Mouse (Mus musculus): ENCODE data around the gene Slc5a5. TPM values are rescaled to one million over a fixed set of nuclear protein-coding genes. Genes with fewer than 3 reads are reported as not detected.

The Slc5a5 gene
- under 1 TPM in 1 of 2 experiments, not detected in 1; 0.07 TPM for total RNA-seq (2021)
- long read RNA-seq, experiment 1, partial matches to known transcripts, result 1 of 1 reads
- long read RNA-seq, experiment 1, other reads (novel, unspliced or antisense), result 0 of 1 reads
- long read RNA-seq, experiment 2, result 0 reads

- DNase-seq (ENCODE audit: low spot score), result no peak
Measured at GRCm38 (mm10) chr8:70892022-70892895, at the start of gene Slc5a5. TSS of gene Slc5a5 (minus strand) at chr8:70892757.

DNA sequence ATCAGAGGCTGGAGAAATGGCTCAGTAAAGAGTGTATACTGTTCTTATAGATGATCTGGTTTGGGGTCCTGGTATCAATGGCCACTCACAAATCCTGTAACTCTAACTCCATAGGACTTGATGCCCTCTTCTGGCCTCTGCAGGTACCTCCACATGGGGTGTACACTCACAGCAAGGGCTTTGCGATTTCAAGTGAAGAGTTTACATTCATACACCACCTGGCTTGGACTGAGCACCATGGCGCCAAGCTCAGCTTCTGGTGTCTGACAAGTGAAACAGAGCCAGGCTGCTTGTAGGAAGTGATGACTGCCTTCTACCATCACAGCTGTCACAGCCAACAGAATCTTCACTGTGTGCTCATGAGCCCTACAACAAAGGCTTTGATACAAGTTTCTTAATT, 48.9 kb upstream of the Slc5a5 start:
- no peak for DNase-seq (ENCODE audit: low spot score)

DNA sequence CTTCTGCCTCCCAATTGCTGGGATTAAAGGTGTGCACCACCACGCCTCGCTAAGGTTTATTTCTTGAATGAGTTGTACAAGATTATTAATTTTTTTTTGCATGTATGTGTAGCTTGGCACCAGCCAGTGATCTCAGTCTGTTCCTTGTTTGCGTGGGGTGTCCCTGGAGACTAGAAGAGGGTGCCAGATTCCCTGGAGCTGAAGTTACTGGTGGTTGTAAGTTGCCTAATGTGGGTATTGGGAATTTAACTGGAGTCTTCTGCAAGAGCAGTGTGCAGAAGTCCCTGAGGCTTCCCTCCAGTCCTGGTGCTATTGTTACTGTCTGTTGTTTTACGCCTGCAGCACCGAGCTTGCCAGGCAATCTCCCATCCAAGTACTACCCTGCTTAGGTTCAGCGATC, 44.6 kb upstream of the Slc5a5 start:
- no peak for DNase-seq (ENCODE audit: low spot score)

- DNase-seq (ENCODE audit: low spot score), result no peak
Measured at GRCm38 (mm10) chr8:70934786-70935185, 42.2 kb upstream of the Slc5a5 start.

- DNase-seq (ENCODE audit: low spot score), result no peak
Measured at GRCm38 (mm10) chr8:70933036-70933435, 40.5 kb upstream of the Slc5a5 start.

DNA sequence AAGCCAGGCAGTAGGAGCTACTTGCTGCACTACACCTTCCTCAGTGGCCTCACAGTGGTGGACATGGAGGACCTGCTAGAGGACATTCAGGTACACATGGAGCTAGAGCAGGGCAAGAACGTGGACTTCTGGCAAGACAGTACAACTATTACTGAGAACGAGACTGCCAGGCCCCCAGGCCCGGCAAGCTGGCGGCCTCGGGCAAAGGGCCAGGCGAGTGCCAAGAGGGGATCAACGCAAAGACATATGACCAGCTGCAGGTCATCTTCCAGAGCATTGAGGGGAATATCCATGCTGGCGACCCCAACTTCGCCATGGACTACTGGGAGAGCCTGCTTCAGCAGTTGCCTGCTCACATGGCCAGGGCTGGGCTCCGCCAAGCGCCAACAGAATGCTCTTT, 39.2 kb upstream of the Slc5a5 start:
- no peak for DNase-seq (ENCODE audit: low spot score)

GRCm38 (mm10) chr8:70928778-70929322, 36.3 kb upstream of the Slc5a5 start:
- DNase-seq (ENCODE audit: low spot score), result no peak

GRCm38 (mm10) chr8:70928096-70928495, 35.5 kb upstream of the Slc5a5 start:
- no peak for DNase-seq (ENCODE audit: low spot score)

GRCm38 (mm10) chr8:70926396-70926795, 33.8 kb upstream of the Slc5a5 start:
- DNase-seq (ENCODE audit: low spot score), result no peak

GRCm38 (mm10) chr8:70925754-70926153, 33.2 kb upstream of the Slc5a5 start:
- no peak for DNase-seq (ENCODE audit: low spot score)

GRCm38 (mm10) chr8:70924151-70924550, 31.6 kb upstream of the Slc5a5 start:
- no peak for DNase-seq (ENCODE audit: low spot score)

- no peak for DNase-seq (ENCODE audit: low spot score)
Measured at GRCm38 (mm10) chr8:70920049-70920922, 27.7 kb upstream of the Slc5a5 start.

DNA sequence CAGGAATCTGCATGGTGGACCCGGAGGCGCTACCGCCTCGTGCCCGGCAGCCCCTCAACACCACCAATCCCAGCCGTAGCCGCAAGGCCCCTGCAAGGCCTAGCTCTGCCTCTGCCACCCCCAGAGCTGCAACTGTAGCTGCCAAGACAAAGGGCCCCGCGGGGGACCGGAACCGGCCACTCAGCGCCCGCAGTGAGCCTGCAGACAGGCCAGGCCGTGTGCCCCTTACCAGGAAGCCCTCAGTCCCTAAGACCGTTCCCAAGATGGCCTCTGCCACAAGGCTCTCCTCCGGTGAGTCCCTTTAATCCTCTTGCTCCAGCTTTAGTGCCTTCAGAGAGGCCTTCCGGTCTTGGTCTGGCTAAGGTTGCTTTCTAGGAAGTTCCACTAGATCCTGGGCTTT, 22.1 kb upstream of the Slc5a5 start:
- no peak for DNase-seq (ENCODE audit: low spot score)

- no peak for DNase-seq (ENCODE audit: low spot score)
Measured at GRCm38 (mm10) chr8:70913523-70913922, 21.0 kb upstream of the Slc5a5 start.

DNA sequence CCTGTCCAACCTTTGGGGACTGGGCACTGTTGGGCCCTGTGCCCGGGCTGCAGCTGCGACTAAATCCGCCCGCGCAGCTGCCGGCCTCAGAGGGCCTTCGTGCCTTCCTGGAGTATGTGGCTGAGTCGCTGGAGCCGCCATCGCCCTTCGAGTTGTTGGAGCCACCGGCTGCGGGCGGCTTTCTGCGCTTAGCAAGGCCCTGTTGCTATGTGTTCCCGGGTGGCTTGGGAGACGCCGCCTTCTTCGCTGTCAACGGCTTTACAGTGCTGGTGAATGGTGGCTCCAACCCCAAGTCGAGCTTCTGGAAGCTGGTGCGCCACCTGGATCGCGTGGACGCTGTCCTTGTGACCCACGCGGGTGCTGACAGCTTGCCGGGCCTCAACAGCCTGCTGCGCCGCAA, 20.4 kb upstream of the Slc5a5 start:
- no peak for DNase-seq (ENCODE audit: low spot score)

DNA sequence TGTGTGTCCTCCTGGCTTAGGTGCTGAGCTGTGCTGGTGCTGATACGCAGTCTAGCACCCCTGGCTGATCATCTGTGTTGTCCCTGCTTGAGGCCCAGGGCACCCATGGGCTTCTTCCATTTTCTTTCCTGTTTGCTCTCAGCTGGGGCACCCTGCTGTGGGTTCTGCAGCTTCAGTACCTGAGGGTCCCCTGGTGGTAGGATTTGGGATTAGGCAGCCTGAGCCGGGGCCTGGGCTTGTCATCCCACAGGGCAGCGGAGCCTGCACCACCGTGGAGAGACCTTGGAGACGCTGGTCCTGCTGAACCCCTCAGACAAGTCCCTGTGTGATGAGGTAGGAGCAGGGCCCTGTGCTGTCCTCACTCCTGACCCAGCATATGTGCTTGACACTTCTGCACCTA, 19.0 kb upstream of the Slc5a5 start:
- no peak for DNase-seq (ENCODE audit: low spot score)

GRCm38 (mm10) chr8:70907518-70907917, 15.0 kb upstream of the Slc5a5 start:
- no peak for DNase-seq (ENCODE audit: low spot score)

- peak; percentile 57 for DNase-seq (ENCODE audit: low spot score)
Measured at GRCm38 (mm10) chr8:70905831-70906736, 13.5 kb upstream of the Slc5a5 start, which contains the start of gene Map1s. TSS of gene Map1s (plus strand) at chr8:70905932.

- DNase-seq (ENCODE audit: low spot score), result no peak
Measured at GRCm38 (mm10) chr8:70905463-70905830, 12.9 kb upstream of the Slc5a5 start.

GRCm38 (mm10) chr8:70904532-70904931, 12.0 kb upstream of the Slc5a5 start:
- peak; percentile 24 for DNase-seq (ENCODE audit: low spot score)

DNA sequence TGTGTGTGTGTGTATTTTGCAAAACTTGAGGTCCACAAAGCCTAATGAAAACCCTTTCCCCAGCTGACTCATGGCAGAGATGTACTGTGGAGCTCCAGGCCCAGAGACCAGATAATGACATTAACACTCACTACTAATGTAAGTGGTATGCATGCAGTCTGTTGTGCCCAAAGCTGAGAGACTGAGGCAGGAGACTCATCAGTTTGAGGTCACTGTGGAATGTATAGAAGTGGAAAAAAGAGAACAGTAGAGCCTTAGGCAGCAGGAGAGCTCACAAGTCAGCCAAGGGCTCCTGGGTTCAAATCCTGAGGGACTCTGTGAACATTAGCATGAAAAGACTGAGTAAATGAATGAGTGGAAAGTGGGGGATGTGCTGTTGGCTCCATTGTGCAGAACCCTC, 11.0 kb upstream of the Slc5a5 start:
- no peak for DNase-seq (ENCODE audit: low spot score)
